26 mouse cellular contexts compared by ENCODE assay signal in genomic region chr3:144067016-144067415, GRCm38 (mm10).
"Had no signal": no experiment of that assay in that cellular context is flagged by ENCODE, and none has a peak within 500 bp of the region (broad histone marks: within the 10 kb centered on the region; RNA-seq: fewer than 3 reads in every experiment).

No protein-coding gene starts in this region.

- H3K27ac ChIP-seq: heart, adult 2 months; heart, embryonic 13.5 days; heart, embryonic 15.5 days; hindbrain, embryonic 13.5 days; hindbrain, embryonic 15.5 days; hindbrain, postnatal 0 days; kidney, embryonic 15.5 days; kidney, postnatal 0 days; limb, embryonic 13.5 days; limb, embryonic 15.5 days; liver, embryonic 12.5 days had no signal

- H3K9ac ChIP-seq: heart, embryonic 13.5 days; heart, embryonic 15.5 days; hindbrain, embryonic 13.5 days; hindbrain, embryonic 15.5 days; kidney, embryonic 15.5 days; limb, embryonic 13.5 days; limb, embryonic 15.5 days; liver, embryonic 12.5 days had no signal

- DNase-seq: gastrocnemius, postnatal 14 days; gastrocnemius, postnatal 36 days; heart, adult 11 months; heart, adult 2 months; heart, postnatal 14 days; heart, postnatal 36 days; kidney, adult 11 months; kidney, adult 2 months; kidney, adult 9 months; kidney, postnatal 14 days; kidney, postnatal 36 days; layer of hippocampus, adult 9-11 months; layer of hippocampus, postnatal 36 days; left cerebral cortex, postnatal 4 days had no signal

- H3K4me2 ChIP-seq: heart, embryonic 11.5 days; heart, embryonic 13.5 days; heart, embryonic 15.5 days; hindbrain, embryonic 13.5 days; hindbrain, embryonic 15.5 days; kidney, embryonic 15.5 days; limb, embryonic 13.5 days; limb, embryonic 15.5 days; liver, embryonic 12.5 days had no signal

- H3K9me3 ChIP-seq: heart, embryonic 13.5 days; heart, embryonic 15.5 days; hindbrain, embryonic 13.5 days; hindbrain, embryonic 15.5 days; kidney, embryonic 15.5 days; limb, embryonic 13.5 days; limb, embryonic 15.5 days; liver, embryonic 12.5 days had no signal

- H3K4me1 ChIP-seq: heart, embryonic 13.5 days; heart, embryonic 15.5 days; hindbrain, embryonic 13.5 days; hindbrain, embryonic 15.5 days; kidney, embryonic 15.5 days; limb, embryonic 13.5 days; limb, embryonic 15.5 days; liver, embryonic 12.5 days had no signal

- H3K36me3 ChIP-seq: heart, embryonic 13.5 days; heart, embryonic 15.5 days; hindbrain, embryonic 13.5 days; hindbrain, embryonic 15.5 days; kidney, embryonic 15.5 days; limb, embryonic 13.5 days; limb, embryonic 15.5 days; liver, embryonic 12.5 days had no signal

- H3K27me3 ChIP-seq: heart, embryonic 13.5 days; heart, embryonic 15.5 days; hindbrain, embryonic 13.5 days; hindbrain, embryonic 15.5 days; kidney, embryonic 15.5 days; limb, embryonic 13.5 days; limb, embryonic 15.5 days; liver, embryonic 12.5 days had no signal

- H3K4me3 ChIP-seq: heart, adult 2 months; heart, embryonic 13.5 days; heart, embryonic 15.5 days; hindbrain, embryonic 13.5 days; hindbrain, embryonic 15.5 days; kidney, embryonic 15.5 days; limb, embryonic 13.5 days; limb, embryonic 15.5 days; liver, embryonic 12.5 days had no signal

- ATAC-seq: hindbrain, postnatal 0 days; intestine, embryonic 16.5 days; liver, embryonic 12.5 days had no signal
